In the genomic region with DNA sequence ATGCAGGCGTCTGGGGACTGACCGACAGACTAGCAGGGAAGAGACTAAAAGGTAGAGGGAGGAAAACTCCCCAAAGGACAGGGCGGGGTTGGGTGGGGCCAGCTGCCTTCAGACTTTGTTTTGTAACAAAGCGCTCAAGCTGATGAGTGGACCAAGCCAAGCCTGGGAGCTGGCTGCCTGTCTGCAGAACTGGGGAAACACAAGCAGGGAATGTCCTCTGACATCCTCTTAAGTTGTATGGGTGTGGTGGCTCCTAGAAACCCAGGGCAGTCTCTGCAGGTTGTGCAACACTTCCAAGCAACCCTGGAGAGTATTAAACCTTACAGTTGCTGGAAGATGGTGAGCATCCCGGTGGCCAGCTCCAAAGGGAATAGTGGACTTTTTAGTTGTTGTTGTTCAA, we compare ENCODE assay signal across 8 mouse cellular contexts. TPM values are rescaled to one million over a fixed set of nuclear protein-coding genes. Genes with fewer than 3 reads are reported as not detected.
DNase-seq lines count a peak whose midpoint lies in the region; ATAC-seq and TF ChIP-seq lines count a peak whose summit lies in the region.

No protein-coding gene starts in this region.

- no peak overlapping the region for H3K9ac ChIP-seq in midbrain, embryonic 11.5 days (ENCODE audit: low read length)
- peak overlapping the region; percentile 85 for H3K9ac ChIP-seq in liver, postnatal 0 days (replicated peaks)
- H3K9ac ChIP-seq in stomach, embryonic 14.5 days (replicated peaks; ENCODE audit: low read depth, low read length) = 0 out of 2 replicates have a peak overlapping the region, but pooled peaks have one; percentile 81

- no peak overlapping the region for H3K4me2 ChIP-seq in midbrain, embryonic 11.5 days
- peak overlapping the region; percentile 74 for H3K4me2 ChIP-seq in liver, postnatal 0 days (ENCODE audit: low read depth, low read length)
- peak overlapping the region; percentile 85 for H3K4me2 ChIP-seq in stomach, embryonic 14.5 days (replicated peaks; ENCODE audit: low read depth, low read length)

- H3K27me3 ChIP-seq in midbrain, embryonic 10.5 days (ENCODE audit: low read depth, poor library complexity, severe bottlenecking) = peaks cover 53% of the 10 kb centered on the region
- peaks cover 18% of the 10 kb centered on the region for H3K27me3 ChIP-seq in midbrain, embryonic 11.5 days (ENCODE audit: control insufficient read depth, insufficient read depth, low read length)
- H3K27me3 ChIP-seq in liver, postnatal 0 days (ENCODE audit: insufficient read depth, low read length) = peaks cover 11% of the 10 kb centered on the region; the same call in 1 of the 2 replicates
- H3K27me3 ChIP-seq in stomach, embryonic 14.5 days (ENCODE audit: control insufficient read depth, insufficient read depth, low read length) = no peaks in the 10 kb centered on the region

- DNase-seq in midbrain, embryonic 10.5 days (ENCODE audit: low spot score) = no peak
- DNase-seq in midbrain, embryonic 11.5 days (ENCODE audit: low spot score, missing footprints) = no peak
- no peak for DNase-seq in liver, postnatal 0 days
- no peak for DNase-seq in layer of hippocampus, adult 11-12 months (ENCODE audit: low spot score)
- DNase-seq in ovary, postnatal 36 days (ENCODE audit: low spot score) = no peak
- no peak for DNase-seq in embryo, embryonic 9.5 days (ENCODE audit: extremely low spot score)

- no peak for TF ChIP-seq CTCF in liver, postnatal 0 days (IDR thresholded peaks at IDR 0.05; ENCODE audit: low read depth)

- no peaks in the 10 kb centered on the region for H3K36me3 ChIP-seq in midbrain, embryonic 10.5 days
- H3K36me3 ChIP-seq in midbrain, embryonic 11.5 days (ENCODE audit: control insufficient read depth, insufficient read depth, low read length) = no peaks in the 10 kb centered on the region
- H3K36me3 ChIP-seq in liver, postnatal 0 days (replicated peaks; ENCODE audit: insufficient read depth, low read length) = peaks cover 3% of the 10 kb centered on the region; the same call in 1 of the 2 replicates
- no peaks in the 10 kb centered on the region for H3K36me3 ChIP-seq in stomach, embryonic 14.5 days (ENCODE audit: control insufficient read depth, insufficient read depth, low read length)

- ATAC-seq in midbrain, embryonic 11.5 days (ENCODE audit: low FRiP score) = no peak
- ATAC-seq in granulocyte monocyte progenitor cell, adult 5-6 weeks (replicated peaks; ENCODE audit: poor library complexity, severe bottlenecking) = peak; percentile 31; the same call in 1 of the 2 replicates
- no peak for ATAC-seq in liver, postnatal 0 days
- no peak for ATAC-seq in stomach, embryonic 14.5 days (ENCODE audit: insufficient number of reproducible peaks, insufficient read depth, low FRiP score, low read depth)

- 53% methylated on average over 5 of the region's 5 CpGs for WGBS in midbrain, embryonic 10.5 days
- WGBS in midbrain, embryonic 11.5 days = 50% methylated on average over 5 of the region's 5 CpGs
- 36% methylated on average over 5 of the region's 5 CpGs for WGBS in liver, postnatal 0 days (ENCODE audit: insufficient replicate concordance)
- WGBS in stomach, embryonic 14.5 days = 34% methylated on average over 5 of the region's 5 CpGs

- H3K9me3 ChIP-seq in midbrain, embryonic 10.5 days (replicated peaks) = no peaks in the 10 kb centered on the region
- no peaks in the 10 kb centered on the region for H3K9me3 ChIP-seq in midbrain, embryonic 11.5 days (ENCODE audit: control insufficient read depth, low read length)
- no peaks in the 10 kb centered on the region for H3K9me3 ChIP-seq in liver, postnatal 0 days (ENCODE audit: low read length)
- no peaks in the 10 kb centered on the region for H3K9me3 ChIP-seq in stomach, embryonic 14.5 days (ENCODE audit: control insufficient read depth, low read depth, low read length)

- peaks cover 22% of the 10 kb centered on the region for H3K4me1 ChIP-seq in midbrain, embryonic 10.5 days
- peaks cover 9% of the 10 kb centered on the region for H3K4me1 ChIP-seq in midbrain, embryonic 11.5 days (ENCODE audit: control insufficient read depth, insufficient read depth, low read length)
- H3K4me1 ChIP-seq in liver, postnatal 0 days (ENCODE audit: insufficient read depth) = peaks cover 30% of the 10 kb centered on the region
- peaks cover 5% of the 10 kb centered on the region; the same call in 1 of the 2 replicates for H3K4me1 ChIP-seq in stomach, embryonic 14.5 days (ENCODE audit: control insufficient read depth, insufficient read depth, low read length)

- H3K27ac ChIP-seq in midbrain, embryonic 10.5 days (replicated peaks) = no peak overlapping the region
- no peak overlapping the region for H3K27ac ChIP-seq in midbrain, embryonic 11.5 days (ENCODE audit: low read depth, low read length)
- peak overlapping the region; percentile 71 for H3K27ac ChIP-seq in liver, postnatal 0 days (ENCODE audit: low read depth)
- H3K27ac ChIP-seq in stomach, embryonic 14.5 days (ENCODE audit: low read length) = no peak overlapping the region

- peak overlapping the region; percentile 75 for H3K4me3 ChIP-seq in midbrain, embryonic 10.5 days
- H3K4me3 ChIP-seq in midbrain, embryonic 11.5 days (ENCODE audit: low read depth, low read length) = no peak overlapping the region
- H3K4me3 ChIP-seq in liver, postnatal 0 days (ENCODE audit: low read depth, low read length) = peak overlapping the region; percentile 75
- H3K4me3 ChIP-seq in stomach, embryonic 14.5 days (ENCODE audit: low read depth, low read length) = peak overlapping the region; percentile 74

- TF ChIP-seq EP300 in liver, postnatal 0 days (IDR thresholded peaks at IDR 0.05; ENCODE audit: low read depth) = no peak

RNA-seq across cellular contexts. Expression of a gene that starts 1.4 kb away (rescaled TPM):
- polyA plus RNA-seq in midbrain, embryonic 10.5 days (2016; fragmentation: Nextera tagmentation; extraction: Ambion mirVana) = 32.9 and 36.3 TPM in 2 replicates
- polyA plus RNA-seq in midbrain, embryonic 11.5 days (2014; fragmentation: Nextera tagmentation; extraction: Ambion mirVana) = 34.7 and 40.9 TPM in 2 replicates
- 22.5 and 27.5 TPM in 2 replicates for total RNA-seq in granulocyte monocyte progenitor cell, adult 5-6 weeks (2014; fragmentation: Nextera tagmentation)
- 27.7 and 31.3 TPM in 2 replicates for total RNA-seq in granulocyte monocyte progenitor cell, adult 5-6 weeks (2017)
- polyA plus RNA-seq in liver, postnatal 0 days (2015; fragmentation: Nextera tagmentation; extraction: Ambion mirVana) = 243 and 249 TPM in 2 replicates
- polyA plus RNA-seq in stomach, embryonic 14.5 days (2014; fragmentation: Nextera tagmentation; extraction: Ambion mirVana) = 286 and 302 TPM in 2 replicates

RNA-seq across cellular contexts. Expression of a gene that starts 53.4 kb away (rescaled TPM):
- polyA plus RNA-seq in midbrain, embryonic 10.5 days (2016; fragmentation: Nextera tagmentation; extraction: Ambion mirVana) = 5.8 and 10.1 TPM in 2 replicates
- polyA plus RNA-seq in midbrain, embryonic 11.5 days (2014; fragmentation: Nextera tagmentation; extraction: Ambion mirVana) = 13.9 and 15.8 TPM in 2 replicates
- total RNA-seq in granulocyte monocyte progenitor cell, adult 5-6 weeks (2014; fragmentation: Nextera tagmentation) = 0.43 and 5.1 TPM in 2 replicates
- 0.10 and 0.39 TPM in 2 replicates for total RNA-seq in granulocyte monocyte progenitor cell, adult 5-6 weeks (2017)
- polyA plus RNA-seq in liver, postnatal 0 days (2015; fragmentation: Nextera tagmentation; extraction: Ambion mirVana) = 13.4 and 14.8 TPM in 2 replicates
- polyA plus RNA-seq in stomach, embryonic 14.5 days (2014; fragmentation: Nextera tagmentation; extraction: Ambion mirVana) = 7.5 and 9.8 TPM in 2 replicates
